Mouse (Mus musculus) embryonic facial prominence, embryonic 11.5 days (tissue): ENCODE data around the gene Mbd3. TPM values are rescaled to one million over a fixed set of nuclear protein-coding genes. Genes with fewer than 3 reads are reported as not detected.

Experiments
- ATAC-seq: fragments of 200-750 bp; cut with Nextera tagmentation; replicated peaks from 2 replicates; pipeline ENCODE4 v1.8.0; 2017; ENCODE audit warnings: low read depth; ENCODE audit not compliant: insufficient number of reproducible peaks, low FRiP score, low TSS enrichment
- DNase-seq: peaks from one replicate; pipeline ENCODE4 v3.0.0-alpha.2; 2015; ENCODE audit warnings: low spot score
- H3K27ac ChIP-seq: fragments of 300-500 bp; sonication (generic); replicated peaks from 2 replicates; pipeline ENCODE4 v1.5.1; 2014; ENCODE audit warnings: mild to moderate bottlenecking, low read depth, low read length, control low read depth
- H3K27me3 ChIP-seq: fragments of 300-500 bp; sonication (generic); 2 replicates; pipeline ENCODE4 v1.6.1; 2014; ENCODE audit warnings: mild to moderate bottlenecking, low read length, moderate library complexity, mixed read lengths; ENCODE audit not compliant: control insufficient read depth, insufficient read depth
- H3K36me3 ChIP-seq: fragments of 300-500 bp; sonication (generic); replicated peaks from 2 replicates; pipeline ENCODE4 v1.6.1; 2014; ENCODE audit warnings: low read depth, mild to moderate bottlenecking, low read length, moderate library complexity, mixed read lengths; ENCODE audit not compliant: control insufficient read depth, insufficient read depth
- H3K4me1 ChIP-seq: fragments of 300-500 bp; sonication (generic); 2 replicates; pipeline ENCODE4 v1.6.1; 2014; ENCODE audit warnings: low read length, mixed read lengths; ENCODE audit not compliant: control insufficient read depth, insufficient read depth
- H3K4me2 ChIP-seq: fragments of 300-500 bp; sonication (generic); 2 replicates; pipeline ENCODE4 v1.6.1; 2014; ENCODE audit warnings: low read depth, mild to moderate bottlenecking, control low read depth, low read length, moderate library complexity
- H3K4me3 ChIP-seq: fragments of 300-500 bp; sonication (generic); 2 replicates; pipeline ENCODE4 v1.5.1; 2014; ENCODE audit warnings: low read depth, low read length, control low read depth
- H3K9ac ChIP-seq: fragments of 300-500 bp; sonication (generic); replicated peaks from 2 replicates; pipeline ENCODE4 v1.6.1; 2014; ENCODE audit warnings: mild to moderate bottlenecking, control low read depth, low read length
- H3K9me3 ChIP-seq: fragments of 300-500 bp; sonication (generic); replicated peaks from 2 replicates; pipeline ENCODE4 v1.6.1; 2016; ENCODE audit warnings: mild to moderate bottlenecking, low read length, inconsistent platforms, mixed read lengths; ENCODE audit not compliant: control insufficient read depth
- WGBS: fragments of 180-500 bp; shearing (Covaris S2); extraction: QIAGEN DNeasy Blood & Tissue Kit; methylation state at CpG from one replicate; pipeline ENCODE4 v1.1.7; 2014; 5-methylcytosine and 5-hydroxymethylcytosine counted together
- polyA plus RNA-seq: library from polyadenylated mRNA; unstranded; fragments of >200 nt; fragmentation: Nextera tagmentation; extraction: Ambion mirVana; gene quantifications from 2 replicates; pipeline ENCODE4 v1.2.1, GENCODE M21; 2014

The Mbd3 gene
- polyA plus RNA-seq, 1 experiment from 2014 or later, result 241 TPM

DNA sequence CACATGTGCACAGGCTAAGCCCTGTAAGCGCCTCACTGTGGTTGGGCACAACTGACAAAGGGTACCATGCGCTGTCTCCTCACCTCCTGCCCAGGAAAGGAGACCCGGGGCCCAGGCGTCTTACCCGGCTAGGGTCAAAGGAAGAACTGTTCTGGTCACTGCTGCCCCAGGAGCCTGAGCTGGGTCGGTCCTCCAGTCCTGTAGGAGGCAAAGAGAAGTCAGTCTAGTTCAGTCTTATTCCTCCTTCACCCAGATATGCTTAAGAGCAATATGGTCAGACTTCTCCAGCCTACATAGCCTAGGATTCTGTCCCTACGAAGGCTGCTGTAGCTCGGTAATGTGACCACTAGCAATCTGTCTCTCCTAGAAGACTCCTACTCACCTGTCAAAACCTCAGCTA lies 21.9 kb upstream of the Mbd3 start:
- no peak overlapping the region for H3K27ac ChIP-seq
- peaks cover 53% of the 10 kb centered on the region for H3K36me3 ChIP-seq
- H3K9ac ChIP-seq, result no peak overlapping the region
- ATAC-seq (no peak), DNase-seq (no peak)
- H3K9me3 ChIP-seq, result no peaks in the 10 kb centered on the region
- H3K4me2 ChIP-seq, result no peak overlapping the region
- no peaks in the 10 kb centered on the region for H3K4me1 ChIP-seq
- no peaks in the 10 kb centered on the region for H3K27me3 ChIP-seq
- 93% methylated on average over 8 of the region's 8 CpGs for WGBS
- no peak overlapping the region for H3K4me3 ChIP-seq

DNA sequence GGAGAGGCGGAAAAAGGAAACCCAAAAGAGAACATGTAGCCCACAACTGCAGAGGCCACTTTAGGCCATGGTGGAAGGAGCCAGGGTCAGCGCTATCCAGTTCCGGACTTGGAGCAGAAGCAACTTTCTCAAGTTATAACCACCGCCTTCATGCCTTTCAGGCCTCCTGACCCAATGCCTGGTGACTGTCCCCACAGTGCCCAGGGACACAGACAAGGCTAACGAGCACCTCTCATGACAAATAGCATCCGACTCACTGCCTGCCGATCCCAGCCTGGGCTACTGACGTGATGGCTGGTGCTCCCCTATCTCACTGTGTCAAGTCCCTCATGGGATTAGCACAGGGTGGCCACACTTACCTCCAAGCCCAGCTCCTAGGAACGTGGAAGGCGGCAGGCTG lies 21.4 kb upstream of the Mbd3 start:
- H3K27me3 ChIP-seq, result no peaks in the 10 kb centered on the region
- no peak overlapping the region for H3K9ac ChIP-seq
- no peaks in the 10 kb centered on the region for H3K4me1 ChIP-seq
- DNase-seq (no peak), ATAC-seq (no peak)
- WGBS, result 91% methylated on average over 10 of the region's 10 CpGs
- H3K36me3 ChIP-seq, result peaks cover 56% of the 10 kb centered on the region
- H3K27ac ChIP-seq, result no peak overlapping the region
- no peaks in the 10 kb centered on the region for H3K9me3 ChIP-seq
- no peak overlapping the region for H3K4me2 ChIP-seq
- H3K4me3 ChIP-seq, result no peak overlapping the region

GRCm38 (mm10) chr10:80419419-80419818 lies 20.1 kb upstream of the Mbd3 start:
- DNase-seq (no peak), ATAC-seq (no peak)
- Histone ChIP-seq H3K4me1 (no peaks in the 10 kb centered on the region), H3K27ac (no peak overlapping the region), H3K9ac (no peak overlapping the region), H3K4me3 (no peak overlapping the region), H3K9me3 (no peaks in the 10 kb centered on the region), H3K36me3 (peaks cover 56% of the 10 kb centered on the region), H3K27me3 (no peaks in the 10 kb centered on the region), H3K4me2 (no peak overlapping the region)
- 86% methylated on average over 8 of the region's 8 CpGs for WGBS

GRCm38 (mm10) chr10:80418311-80418710 lies 19.0 kb upstream of the Mbd3 start:
- Histone ChIP-seq H3K27me3 (no peaks in the 10 kb centered on the region), H3K9ac (no peak overlapping the region), H3K4me1 (no peaks in the 10 kb centered on the region), H3K4me3 (no peak overlapping the region), H3K27ac (no peak overlapping the region), H3K4me2 (no peak overlapping the region), H3K36me3 (peaks cover 62% of the 10 kb centered on the region), H3K9me3 (no peaks in the 10 kb centered on the region)
- no peak for DNase-seq
- no peak for ATAC-seq
- WGBS, result 78% methylated on average over 3 of the region's 3 CpGs

- no peak for ATAC-seq
- H3K36me3 ChIP-seq, result peaks cover 67% of the 10 kb centered on the region
- H3K27ac ChIP-seq, result no peak overlapping the region
- 92% methylated on average over 1 of the region's 1 CpGs for WGBS
- H3K4me1 ChIP-seq, result no peaks in the 10 kb centered on the region
- H3K4me2 ChIP-seq, result no peak overlapping the region
- no peak for DNase-seq
- no peak overlapping the region for H3K4me3 ChIP-seq
- no peaks in the 10 kb centered on the region for H3K9me3 ChIP-seq
- no peak overlapping the region for H3K9ac ChIP-seq
- H3K27me3 ChIP-seq, result no peaks in the 10 kb centered on the region
Measured at GRCm38 (mm10) chr10:80417841-80418240, 18.5 kb upstream of the Mbd3 start.

DNA sequence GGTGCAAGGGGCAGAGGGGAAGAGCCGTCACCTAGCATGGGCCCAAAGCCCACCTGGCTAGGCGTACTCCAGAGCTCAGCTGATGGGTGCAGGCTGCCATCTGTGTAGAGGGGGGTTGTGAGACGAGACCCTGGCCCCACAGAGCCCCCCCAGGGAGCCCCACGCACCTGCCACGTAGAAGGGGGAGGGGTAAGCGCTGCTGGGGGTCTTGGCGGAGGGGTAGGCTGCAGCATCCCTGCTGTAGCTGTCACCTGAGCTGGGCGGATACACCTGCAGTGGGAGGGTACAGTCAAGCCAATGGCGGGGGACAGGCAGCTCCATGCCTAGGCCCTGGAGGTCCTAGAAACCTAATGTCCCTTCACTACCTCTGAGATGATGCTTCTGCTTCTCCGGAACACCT lies 18.0 kb upstream of the Mbd3 start:
- Histone ChIP-seq H3K9me3 (no peaks in the 10 kb centered on the region), H3K4me2 (no peak overlapping the region), H3K27ac (no peak overlapping the region), H3K4me1 (no peaks in the 10 kb centered on the region), H3K4me3 (no peak overlapping the region), H3K36me3 (peaks cover 71% of the 10 kb centered on the region), H3K9ac (no peak overlapping the region), H3K27me3 (no peaks in the 10 kb centered on the region)
- 90% methylated on average over 10 of the region's 10 CpGs for WGBS
- no peak for DNase-seq
- no peak for ATAC-seq

DNA sequence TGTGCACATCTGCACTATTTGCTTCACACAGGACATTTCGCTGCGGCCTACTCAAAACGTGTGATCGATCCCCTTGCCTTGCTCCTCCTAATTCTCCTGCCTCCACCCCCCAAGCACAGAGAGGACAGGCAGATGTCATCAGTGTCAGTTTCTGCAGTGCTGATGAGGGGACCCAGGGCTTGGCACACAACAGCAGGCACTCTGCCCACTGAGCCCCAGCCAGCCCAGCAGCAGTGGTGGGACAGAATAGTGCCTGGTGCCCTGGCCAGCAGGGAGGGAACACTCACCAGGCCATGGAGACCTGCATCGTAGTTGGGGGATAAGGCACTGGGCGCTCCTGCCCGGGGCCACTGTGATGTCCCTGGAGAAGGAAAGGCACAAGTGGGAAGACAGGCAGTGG lies 16.2 kb upstream of the Mbd3 start:
- H3K27ac ChIP-seq, result no peak overlapping the region
- DNase-seq (no peak), ATAC-seq (no peak)
- H3K4me2 ChIP-seq, result no peak overlapping the region
- 86% methylated on average over 7 of the region's 7 CpGs for WGBS
- H3K36me3 ChIP-seq, result peaks cover 74% of the 10 kb centered on the region
- H3K27me3 ChIP-seq, result no peaks in the 10 kb centered on the region
- no peak overlapping the region for H3K4me3 ChIP-seq
- H3K9ac ChIP-seq, result no peak overlapping the region
- no peaks in the 10 kb centered on the region for H3K4me1 ChIP-seq
- no peaks in the 10 kb centered on the region for H3K9me3 ChIP-seq

- ATAC-seq (no peak), DNase-seq (no peak)
- Histone ChIP-seq H3K4me3 (no peak overlapping the region), H3K27me3 (no peaks in the 10 kb centered on the region), H3K9me3 (no peaks in the 10 kb centered on the region), H3K4me1 (no peaks in the 10 kb centered on the region), H3K27ac (no peak overlapping the region), H3K9ac (no peak overlapping the region), H3K36me3 (peaks cover 61% of the 10 kb centered on the region), H3K4me2 (no peak overlapping the region)
- 90% methylated on average over 44 of the region's 44 CpGs for WGBS
Measured at GRCm38 (mm10) chr10:80412656-80413541, 13.5 kb upstream of the Mbd3 start.
